8 mouse cellular contexts compared by ENCODE assay signal in genomic region chr4:46040594-46041192, GRCm38 (mm10). TPM values are rescaled to one million over a fixed set of nuclear protein-coding genes. Genes with fewer than 3 reads are reported as not detected.
DNase-seq lines count a peak whose midpoint lies in the region; ATAC-seq lines count a peak whose summit lies in the region.

No protein-coding gene starts in this region.

- no peaks in the 10 kb centered on the region for H3K9me3 ChIP-seq in forebrain, embryonic 16.5 days (ENCODE audit: control insufficient read depth, low read length)
- no peaks in the 10 kb centered on the region for H3K9me3 ChIP-seq in forebrain, embryonic 13.5 days (replicated peaks)
- H3K9me3 ChIP-seq in heart, embryonic 10.5 days: no peaks in the 10 kb centered on the region
- no peaks in the 10 kb centered on the region for H3K9me3 ChIP-seq in limb, embryonic 15.5 days

- peak; percentile 19; the same call in 1 of the 2 replicates for ATAC-seq in forebrain, embryonic 16.5 days
- no peak for ATAC-seq in forebrain, embryonic 13.5 days
- no peak for ATAC-seq in limb, embryonic 15.5 days (ENCODE audit: insufficient number of reproducible peaks, low FRiP score, low TSS enrichment, low read depth)

- H3K36me3 ChIP-seq in forebrain, embryonic 16.5 days (ENCODE audit: control insufficient read depth, insufficient read depth): no peaks in the 10 kb centered on the region
- H3K36me3 ChIP-seq in forebrain, embryonic 13.5 days (ENCODE audit: poor library complexity, severe bottlenecking): no peaks in the 10 kb centered on the region
- peaks cover under 1% of the 10 kb centered on the region; the same call in 1 of the 2 replicates for H3K36me3 ChIP-seq in heart, embryonic 10.5 days
- no peaks in the 10 kb centered on the region for H3K36me3 ChIP-seq in limb, embryonic 15.5 days

- H3K27ac ChIP-seq in forebrain, embryonic 16.5 days (ENCODE audit: low read length): no peak overlapping the region
- no peak overlapping the region for H3K27ac ChIP-seq in forebrain, embryonic 13.5 days
- peak overlapping the region; percentile 97 for H3K27ac ChIP-seq in heart, embryonic 10.5 days
- no peak overlapping the region for H3K27ac ChIP-seq in limb, embryonic 15.5 days

- H3K4me2 ChIP-seq in forebrain, embryonic 16.5 days (ENCODE audit: low read length): no peak overlapping the region
- no peak overlapping the region for H3K4me2 ChIP-seq in forebrain, embryonic 13.5 days
- H3K4me2 ChIP-seq in limb, embryonic 15.5 days: no peak overlapping the region

- H3K4me1 ChIP-seq in forebrain, embryonic 16.5 days (replicated peaks; ENCODE audit: control insufficient read depth, insufficient read depth, low read length): peaks cover 12% of the 10 kb centered on the region
- peaks cover 12% of the 10 kb centered on the region for H3K4me1 ChIP-seq in forebrain, embryonic 13.5 days
- peaks cover 67% of the 10 kb centered on the region for H3K4me1 ChIP-seq in heart, embryonic 10.5 days
- H3K4me1 ChIP-seq in limb, embryonic 15.5 days: peaks cover 28% of the 10 kb centered on the region

- 24% methylated on average over 9 of the region's 9 CpGs for WGBS in forebrain, embryonic 16.5 days
- 25% methylated on average over 9 of the region's 9 CpGs for WGBS in forebrain, embryonic 13.5 days
- WGBS in heart, embryonic 10.5 days: 5% methylated on average over 9 of the region's 9 CpGs
- 20% methylated on average over 9 of the region's 9 CpGs for WGBS in limb, embryonic 15.5 days

- no peak overlapping the region for H3K4me3 ChIP-seq in forebrain, embryonic 16.5 days (replicated peaks; ENCODE audit: low read length)
- no peak overlapping the region for H3K4me3 ChIP-seq in forebrain, embryonic 13.5 days
- H3K4me3 ChIP-seq in heart, embryonic 10.5 days: peak overlapping the region; percentile 86
- 0 out of 2 replicates have a peak overlapping the region, but pooled peaks have one; percentile 1 for H3K4me3 ChIP-seq in limb, embryonic 15.5 days

- no peak overlapping the region for H3K9ac ChIP-seq in forebrain, embryonic 16.5 days (replicated peaks; ENCODE audit: low read depth, low read length)
- H3K9ac ChIP-seq in forebrain, embryonic 13.5 days: no peak overlapping the region
- H3K9ac ChIP-seq in limb, embryonic 15.5 days: no peak overlapping the region

- peaks cover 31% of the 10 kb centered on the region for H3K27me3 ChIP-seq in forebrain, embryonic 16.5 days (replicated peaks; ENCODE audit: control insufficient read depth, insufficient read depth, low read length)
- peaks cover 54% of the 10 kb centered on the region for H3K27me3 ChIP-seq in forebrain, embryonic 13.5 days
- H3K27me3 ChIP-seq in heart, embryonic 10.5 days (ENCODE audit: insufficient read depth, poor library complexity, severe bottlenecking): peaks cover 33% of the 10 kb centered on the region
- H3K27me3 ChIP-seq in limb, embryonic 15.5 days: peaks cover 51% of the 10 kb centered on the region

- DNase-seq in thymus, postnatal 14 days: peak; percentile 19
- DNase-seq in thymus, postnatal 36 days: no peak
- peak; percentile 96 for DNase-seq in heart, embryonic 10.5 days (ENCODE audit: low spot score)
- DNase-seq in spleen, postnatal 10 days (ENCODE audit: low spot score in 2 of 2): peak; percentile 74 to 80
- no peak for DNase-seq in gastrocnemius, postnatal 25 days

RNA-seq across cellular contexts. Expression of gene Tmod1, which starts 2.0 kb away (rescaled TPM):
- polyA plus RNA-seq in forebrain, embryonic 16.5 days (2015; fragmentation: Nextera tagmentation; extraction: Ambion mirVana): 0.52 and 0.81 TPM in 2 replicates
- polyA plus RNA-seq in forebrain, embryonic 13.5 days (2015; fragmentation: Nextera tagmentation; extraction: Ambion mirVana): 0.32 and 0.50 TPM in 2 replicates
- 132 and 215 TPM in 2 replicates for polyA plus RNA-seq in heart, embryonic 10.5 days (2016; fragmentation: Nextera tagmentation; extraction: Ambion mirVana)
- polyA plus RNA-seq in limb, embryonic 15.5 days (2015; fragmentation: Nextera tagmentation; extraction: Ambion mirVana): 11.6 and 33.7 TPM in 2 replicates
- 100 to 1,000 TPM; 205 to 220 TPM for total RNA-seq in gastrocnemius, postnatal 25 days (2021)

Comparison
In these comparisons a context has a peak if more than half of its experiments do, and no peak if none do; other contexts are left out.
1. DNase-seq: peak in thymus, postnatal 14 days (single experiment), heart, embryonic 10.5 days (single experiment) and spleen, postnatal 10 days (2 of 2); none in thymus, postnatal 36 days (0 of 2) and gastrocnemius, postnatal 25 days (single experiment).
2. H3K4me3 ChIP-seq: peak in heart, embryonic 10.5 days (single experiment) and limb, embryonic 15.5 days (single experiment); none in forebrain, embryonic 16.5 days (single experiment) and forebrain, embryonic 13.5 days (single experiment).